Mouse (Mus musculus) retina, adult 2 months (tissue): ENCODE data around the gene Fam71f2.

Experiments used
- DNase-seq: peaks from one replicate; pipeline ENCODE4 v3.0.0-alpha.2; 2012; ENCODE audit warnings: low read depth, low spot score

Gene Fam71f2

GRCm38 (mm10) chr6:29276746-29277145 is 2.6 kb upstream of the Fam71f2 start:
- DNase-seq, result peak; percentile 68

- peak; percentile 51 for DNase-seq
Measured at GRCm38 (mm10) chr6:29278513-29279267, 703 bp upstream of the Fam71f2 start.

GRCm38 (mm10) chr6:29280671-29281070 is 1.3 kb downstream of the Fam71f2 start:
- DNase-seq, result no peak

GRCm38 (mm10) chr6:29286870-29287269 is 7.5 kb downstream of the Fam71f2 start:
- no peak for DNase-seq

- DNase-seq, result no peak
Measured at GRCm38 (mm10) chr6:29287481-29287880, 8.1 kb downstream of the Fam71f2 start.

- no peak for DNase-seq
Measured at GRCm38 (mm10) chr6:29287944-29288343, 8.6 kb downstream of the Fam71f2 start.

- no peak for DNase-seq
Measured at GRCm38 (mm10) chr6:29288651-29289050, 9.3 kb downstream of the Fam71f2 start.

- no peak for DNase-seq
Measured at GRCm38 (mm10) chr6:29299112-29299511, 19.7 kb downstream of the Fam71f2 start.

GRCm38 (mm10) chr6:29303251-29303650 is 23.9 kb downstream of the Fam71f2 start:
- no peak for DNase-seq

- DNase-seq, result no peak
Measured at GRCm38 (mm10) chr6:29303726-29304125, 24.3 kb downstream of the Fam71f2 start.

- DNase-seq, result no peak
Measured at GRCm38 (mm10) chr6:29305462-29305861, 26.1 kb downstream of the Fam71f2 start.

GRCm38 (mm10) chr6:29308846-29309605 is 29.6 kb downstream of the Fam71f2 start:
- DNase-seq, result no peak

- no peak for DNase-seq
Measured at GRCm38 (mm10) chr6:29313690-29314202, 34.4 kb downstream of the Fam71f2 start.

- no peak for DNase-seq
Measured at GRCm38 (mm10) chr6:29317286-29317685, 37.9 kb downstream of the Fam71f2 start.

GRCm38 (mm10) chr6:29317941-29318340 is 38.5 kb downstream of the Fam71f2 start:
- DNase-seq, result no peak

GRCm38 (mm10) chr6:29318879-29319278 is 39.5 kb downstream of the Fam71f2 start, which contains the start of gene Fam71f1:
Gene Fam71f1 (plus strand): TSS chr6:29319140.
- DNase-seq, result no peak

GRCm38 (mm10) chr6:29321586-29321985 is 42.2 kb downstream of the Fam71f2 start:
- DNase-seq, result no peak

GRCm38 (mm10) chr6:29322147-29322546 is 42.8 kb downstream of the Fam71f2 start:
- no peak for DNase-seq

- DNase-seq, result no peak
Measured at GRCm38 (mm10) chr6:29322735-29323134, 43.3 kb downstream of the Fam71f2 start.

- no peak for DNase-seq
Measured at GRCm38 (mm10) chr6:29326961-29327360, 47.6 kb downstream of the Fam71f2 start.

- no peak for DNase-seq
Measured at GRCm38 (mm10) chr6:29329514-29329913, 50.1 kb downstream of the Fam71f2 start.
